Mouse (Mus musculus) cortical plate, adult 2 months (tissue): Measurements from ENCODE around the gene Slc46a2.

ENCODE experiments used
- CTCF ChIP-seq: fragments of 200-500 bp; IDR thresholded peaks from 2 replicates; pipeline ENCODE4 v1.5.1; 2011; ENCODE audit warnings: mild to moderate bottlenecking, control low read depth, low read length; ENCODE audit not compliant: insufficient read depth; ENCODE audit errors: extremely low read depth
- POLR2A ChIP-seq: fragments of 200-500 bp; IDR thresholded peaks from 2 replicates; pipeline ENCODE4 v1.6.1; 2011; ENCODE audit warnings: mild to moderate bottlenecking, low read length, control low read depth; ENCODE audit not compliant: insufficient read depth; ENCODE audit errors: extremely low read depth

GRCm38 (mm10) chr4:59886281-59886680, 28.6 kb downstream of the Slc46a2 start:
- TF ChIP-seq POLR2A (no peak), CTCF (no peak)
